Mouse (Mus musculus) heart, postnatal 0 days (tissue): ENCODE data around the gene Arhgap24. TPM values are rescaled to one million over a fixed set of nuclear protein-coding genes. Genes with fewer than 3 reads are reported as not detected.

Source experiments
- ATAC-seq: fragments of 200-750 bp; cut with Nextera tagmentation; 2 replicates; pipeline ENCODE4 v1.8.0; 2017; ENCODE audit warnings: low read depth, moderate number of reproducible peaks, moderate library complexity; ENCODE audit not compliant: insufficient read depth
- DNase-seq: peaks from one replicate; pipeline ENCODE4 v3.0.0-alpha.2; 2016; ENCODE audit warnings: low spot score
- H3K27ac ChIP-seq: fragments of 300-500 bp; sonication (generic); 2 replicates; pipeline ENCODE4 v1.5.1; 2014; ENCODE audit warnings: low read depth, mild to moderate bottlenecking
- H3K27me3 ChIP-seq: fragments of 300-500 bp; sonication (generic); 2 replicates; pipeline ENCODE4 v1.6.1; 2014; ENCODE audit warnings: low read length, mixed read lengths; ENCODE audit not compliant: control insufficient read depth, insufficient read depth
- H3K36me3 ChIP-seq: fragments of 300-500 bp; sonication (generic); replicated peaks from 2 replicates; pipeline ENCODE4 v1.6.1; 2014; ENCODE audit warnings: low read length, mixed read lengths; ENCODE audit not compliant: control insufficient read depth, insufficient read depth
- H3K4me1 ChIP-seq: fragments of 300-500 bp; sonication (generic); 2 replicates; pipeline ENCODE4 v1.6.1; 2014; ENCODE audit warnings: antibody characterized with exemption; ENCODE audit not compliant: control insufficient read depth, insufficient read depth
- H3K4me2 ChIP-seq: fragments of 300-500 bp; sonication (generic); 2 replicates; pipeline ENCODE4 v1.6.1; 2014; ENCODE audit warnings: low read depth, mild to moderate bottlenecking, low read length, moderate library complexity
- H3K4me3 ChIP-seq: fragments of 300-500 bp; sonication (generic); 2 replicates; pipeline ENCODE4 v1.5.1; 2014; ENCODE audit warnings: low read depth, low read length
- H3K9ac ChIP-seq: fragments of 300-500 bp; sonication (generic); replicated peaks from 2 replicates; pipeline ENCODE4 v1.6.1; 2014; ENCODE audit warnings: low read depth, low read length, mixed read lengths
- H3K9me3 ChIP-seq: fragments of 300-500 bp; sonication (generic); replicated peaks from 2 replicates; pipeline ENCODE4 v1.6.1; 2016; ENCODE audit warnings: low read length; ENCODE audit not compliant: control insufficient read depth
- CTCF ChIP-seq: IDR thresholded peaks from 2 replicates; pipeline ENCODE4 v1.5.1; 2016; ENCODE audit warnings: antibody characterized with exemption, control low read depth, low read depth
- EP300 ChIP-seq: IDR thresholded peaks from 2 replicates; pipeline ENCODE4 v1.6.1; 2016; ENCODE audit warnings: antibody characterized with exemption, low read depth
- WGBS: fragments of 180-500 bp; shearing (Covaris S2); extraction: QIAGEN DNeasy Blood & Tissue Kit; methylation state at CpG from one replicate; pipeline ENCODE4 v1.1.7; 2014; 5-methylcytosine and 5-hydroxymethylcytosine counted together
- polyA plus RNA-seq: library from polyadenylated mRNA; unstranded; fragments of >200 nt; fragmentation: Nextera tagmentation; extraction: Ambion mirVana; gene quantifications from 2 replicates; pipeline ENCODE4 v1.2.1, GENCODE M21; 2015
- total RNA-seq: library from RNA; depleted of rRNA; stranded (reverse); fragments of >200 nt; gene quantifications from 2 replicates; pipeline ENCODE4 v1.2.3, GENCODE M21; 2014; ENCODE audit warnings: low replicate concordance

Arhgap24 gene
- total and polyA plus RNA-seq, 2 experiments from 2014 or later: 13.0 to 13.4 TPM

DNA sequence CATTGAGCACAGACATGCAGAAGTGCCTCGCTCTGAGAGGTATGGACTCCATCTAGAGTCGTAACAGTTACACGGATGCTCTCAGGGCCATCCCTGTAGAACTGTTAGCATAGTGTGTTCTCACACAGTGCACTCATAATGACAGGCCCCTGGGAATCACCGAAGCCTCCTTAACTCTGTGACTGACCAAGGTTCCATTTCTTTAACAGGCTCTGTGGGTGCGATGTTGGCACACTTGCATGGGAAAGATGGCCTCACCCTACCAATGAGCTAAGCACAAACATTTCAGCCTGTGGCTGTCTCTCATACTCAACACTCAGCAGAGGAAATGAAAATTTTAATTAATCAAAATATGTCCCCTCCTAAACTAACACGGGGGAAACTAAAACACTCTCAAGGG lies 134.1 kb downstream of the Arhgap24 start:
- whole genome bisulfite sequencing: 84% methylated on average over 6 of the region's 6 CpGs
- Histone ChIP-seq H3K27me3 (no peaks in the 10 kb centered on the region), H3K4me3 (no peak overlapping the region), H3K27ac (no peak overlapping the region), H3K9me3 (no peaks in the 10 kb centered on the region), H3K4me1 (no peaks in the 10 kb centered on the region), H3K9ac (no peak overlapping the region), H3K4me2 (no peak overlapping the region), H3K36me3 (no peaks in the 10 kb centered on the region)
- ATAC-seq: no peak
- DNase-seq: no peak
- TF ChIP-seq CTCF: no peak
- no peak for TF ChIP-seq EP300

DNA sequence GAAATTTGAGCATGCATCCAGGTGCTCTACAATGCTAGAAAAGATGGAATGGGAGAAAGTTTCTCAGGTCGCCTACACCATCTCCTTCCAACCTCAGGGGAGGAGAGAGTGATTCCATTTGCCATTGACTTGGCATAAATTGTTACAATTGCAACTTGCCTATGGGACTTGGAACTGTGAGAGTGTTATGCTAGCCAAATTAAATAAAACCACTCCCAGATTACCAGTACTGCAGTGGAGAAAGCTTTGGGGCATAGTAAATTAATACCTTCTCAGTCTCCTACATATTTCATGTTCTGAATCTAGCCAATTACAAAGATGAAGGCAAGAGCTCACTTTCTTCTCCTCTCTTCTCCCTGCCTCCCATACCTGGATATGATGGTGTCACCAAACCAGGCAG lies 139.8 kb downstream of the Arhgap24 start:
- Histone ChIP-seq H3K9ac (no peak overlapping the region), H3K4me3 (no peak overlapping the region), H3K36me3 (no peaks in the 10 kb centered on the region), H3K27ac (no peak overlapping the region), H3K9me3 (no peaks in the 10 kb centered on the region), H3K4me2 (no peak overlapping the region), H3K4me1 (no peaks in the 10 kb centered on the region), H3K27me3 (no peaks in the 10 kb centered on the region)
- 61% methylated on average over 1 of the region's 1 CpGs for WGBS
- ATAC-seq: no peak
- TF ChIP-seq CTCF (no peak), EP300 (no peak)
- no peak for DNase-seq

DNA sequence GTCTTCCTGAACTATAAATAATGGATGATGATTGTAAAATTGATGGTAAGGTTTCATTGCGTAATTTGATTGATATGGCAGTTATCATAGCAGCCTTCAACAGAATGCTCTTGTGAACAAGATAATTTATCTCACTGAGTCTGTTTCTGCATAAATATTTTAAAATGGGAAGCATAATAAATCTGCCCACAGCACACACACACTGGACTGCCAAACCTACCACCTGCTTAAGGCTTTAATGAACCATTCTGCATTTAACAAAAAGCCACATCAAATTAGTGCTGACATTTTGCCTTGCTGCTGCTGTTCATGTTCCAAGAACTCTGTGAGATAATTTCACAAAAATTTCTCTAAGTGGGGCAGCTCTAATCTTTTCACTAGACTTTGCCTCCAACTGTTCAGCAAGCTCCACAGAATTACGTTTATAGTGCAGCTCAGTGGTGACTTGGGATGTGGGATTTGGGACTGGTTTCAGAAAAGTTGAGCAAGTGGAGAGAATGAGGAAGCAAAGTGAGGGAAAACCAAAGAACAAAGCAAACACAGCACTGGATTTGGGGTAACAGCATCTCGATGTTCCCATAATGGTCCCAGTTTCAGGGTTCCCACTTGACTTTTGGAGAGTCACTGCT lies 142.7 kb downstream of the Arhgap24 start:
- 68% methylated on average over 3 of the region's 3 CpGs for WGBS
- ATAC-seq (no peak), DNase-seq (no peak)
- H3K4me3 ChIP-seq: no peak overlapping the region
- no peak for TF ChIP-seq EP300
- TF ChIP-seq CTCF: no peak
- no peaks in the 10 kb centered on the region for H3K36me3 ChIP-seq
- no peaks in the 10 kb centered on the region for H3K4me1 ChIP-seq
- no peak overlapping the region for H3K4me2 ChIP-seq
- H3K27ac ChIP-seq: no peak overlapping the region
- H3K27me3 ChIP-seq: no peaks in the 10 kb centered on the region
- H3K9me3 ChIP-seq: no peaks in the 10 kb centered on the region
- H3K9ac ChIP-seq: no peak overlapping the region

DNA sequence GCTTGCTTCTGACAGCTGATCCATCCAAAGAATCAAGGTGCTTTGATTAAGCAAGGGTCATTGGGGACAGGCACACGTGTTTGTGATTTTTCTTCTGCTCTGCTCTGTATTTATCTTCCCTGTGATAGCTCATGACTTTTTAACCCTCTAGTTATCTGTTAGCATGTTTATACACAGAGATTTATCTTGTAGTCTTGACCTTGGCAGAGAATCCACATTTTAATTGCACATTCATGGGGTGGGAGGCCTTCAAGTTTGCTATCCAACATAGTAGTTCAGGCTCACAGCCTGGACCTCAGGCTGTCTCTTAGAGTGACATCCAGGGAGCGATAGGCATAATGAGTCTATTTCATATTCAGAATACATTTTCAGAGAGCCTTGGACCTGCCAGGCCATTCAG lies 145.5 kb downstream of the Arhgap24 start:
- Histone ChIP-seq H3K36me3 (no peaks in the 10 kb centered on the region), H3K4me2 (no peak overlapping the region), H3K27ac (no peak overlapping the region), H3K9ac (no peak overlapping the region), H3K4me3 (no peak overlapping the region), H3K9me3 (no peaks in the 10 kb centered on the region), H3K27me3 (no peaks in the 10 kb centered on the region), H3K4me1 (no peaks in the 10 kb centered on the region)
- no peak for ATAC-seq
- DNase-seq: no peak
- TF ChIP-seq CTCF (no peak), EP300 (no peak)
- 33% methylated on average over 2 of the region's 2 CpGs for WGBS

DNA sequence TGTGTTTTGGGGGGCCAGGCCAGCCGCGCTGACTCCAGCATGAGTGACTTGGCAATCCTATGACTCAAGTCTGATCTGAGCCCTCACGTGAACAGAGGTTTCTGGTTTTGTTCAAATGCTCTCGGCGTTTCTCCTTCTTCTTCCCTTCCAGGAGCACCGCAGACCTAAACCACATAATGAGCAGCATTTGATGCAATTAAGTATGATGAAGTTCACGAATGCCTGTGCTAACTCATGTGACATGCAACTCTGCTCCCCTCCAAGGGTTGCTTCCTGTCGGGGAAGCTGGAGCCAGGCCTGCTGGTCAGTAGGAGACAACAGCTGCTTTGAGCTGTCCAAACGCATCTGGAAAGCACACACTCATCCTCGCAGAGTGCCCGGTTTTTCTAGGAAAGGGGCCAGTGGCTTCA lies 148.2 kb downstream of the Arhgap24 start:
- no peak overlapping the region for H3K9ac ChIP-seq
- TF ChIP-seq CTCF (no peak), EP300 (no peak)
- 69% methylated on average over 11 of the region's 11 CpGs for WGBS

DNA sequence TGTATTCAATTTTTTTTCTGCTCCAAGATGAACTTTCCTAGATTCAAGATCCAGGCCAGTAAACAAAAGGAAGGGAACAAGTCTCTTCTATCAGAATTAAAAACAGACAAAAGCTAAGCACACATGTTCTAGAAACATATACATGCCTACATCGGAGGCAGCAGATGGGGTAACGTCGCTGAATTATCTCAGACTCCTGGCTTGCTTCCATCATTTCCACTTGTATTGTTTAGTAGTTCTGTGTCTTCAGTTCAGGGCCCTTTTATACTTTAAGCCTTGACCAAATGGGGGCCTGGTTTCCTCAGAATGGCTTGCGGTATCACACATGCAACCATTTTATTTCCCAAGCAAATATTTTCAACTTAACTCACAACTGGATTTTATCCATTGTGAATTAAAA lies 154.4 kb downstream of the Arhgap24 start:
- DNase-seq (no peak), ATAC-seq (no peak)
- Histone ChIP-seq H3K27me3 (no peaks in the 10 kb centered on the region), H3K4me3 (no peak overlapping the region), H3K27ac (no peak overlapping the region), H3K9me3 (no peaks in the 10 kb centered on the region), H3K36me3 (no peaks in the 10 kb centered on the region), H3K9ac (no peak overlapping the region), H3K4me2 (no peak overlapping the region), H3K4me1 (no peaks in the 10 kb centered on the region)
- 55% methylated on average over 4 of the region's 4 CpGs for whole genome bisulfite sequencing
- TF ChIP-seq CTCF: no peak
- no peak for TF ChIP-seq EP300

More for the DNA sequence above, 148.2 kb downstream of the Arhgap24 start:
- H3K27me3 ChIP-seq: no peaks in the 10 kb centered on the region
- no peak for ATAC-seq
- no peak overlapping the region for H3K4me3 ChIP-seq
- H3K4me1 ChIP-seq: no peaks in the 10 kb centered on the region
- no peaks in the 10 kb centered on the region for H3K9me3 ChIP-seq
- H3K27ac ChIP-seq: no peak overlapping the region
- H3K4me2 ChIP-seq: no peak overlapping the region
- DNase-seq: no peak
- H3K36me3 ChIP-seq: no peaks in the 10 kb centered on the region
